Mouse (Mus musculus) urinary bladder, adult 18-20 months (tissue): Measurements from ENCODE around the gene Gm21188.
"Not testable (repeated sequence)": the region's sequence is repeated elsewhere in the genome, so short reads cannot be mapped to it uniquely, and the experiment has no call there.

Experiments
- DNase-seq, 2 experiments: peaks; one replicate each; pipeline ENCODE4 v3.0.0; 2022; ENCODE audit warnings: low spot score in 2 of 2, mixed read lengths in 2 of 2

Gene Gm21188

DNA sequence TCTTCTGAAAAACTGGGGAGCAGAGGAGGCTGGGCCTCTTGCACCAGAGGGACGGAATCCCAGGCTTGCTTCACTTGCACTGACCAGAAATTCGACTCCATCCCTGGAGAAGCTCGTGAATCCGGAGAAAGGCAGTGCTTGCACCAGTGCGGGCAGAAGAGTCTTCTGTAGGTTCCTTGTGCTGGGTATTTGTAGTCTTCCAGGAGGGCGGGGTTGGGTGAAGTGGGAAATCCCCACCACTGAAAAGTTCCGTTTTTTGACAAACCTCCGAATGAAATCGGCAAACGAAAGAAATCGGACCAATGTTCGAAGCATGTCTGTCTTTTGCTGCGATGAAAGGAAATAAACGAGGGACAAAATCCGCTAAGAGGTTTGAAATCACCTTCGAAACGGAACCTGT lies 25.1 kb downstream of the Gm21188 start, which contains the start of gene Gm36079:
Gene Gm36079 (minus strand): TSS at position 101 of the 400 bp plus-strand sequence.
- DNase-seq = not testable (repeated sequence)

DNA sequence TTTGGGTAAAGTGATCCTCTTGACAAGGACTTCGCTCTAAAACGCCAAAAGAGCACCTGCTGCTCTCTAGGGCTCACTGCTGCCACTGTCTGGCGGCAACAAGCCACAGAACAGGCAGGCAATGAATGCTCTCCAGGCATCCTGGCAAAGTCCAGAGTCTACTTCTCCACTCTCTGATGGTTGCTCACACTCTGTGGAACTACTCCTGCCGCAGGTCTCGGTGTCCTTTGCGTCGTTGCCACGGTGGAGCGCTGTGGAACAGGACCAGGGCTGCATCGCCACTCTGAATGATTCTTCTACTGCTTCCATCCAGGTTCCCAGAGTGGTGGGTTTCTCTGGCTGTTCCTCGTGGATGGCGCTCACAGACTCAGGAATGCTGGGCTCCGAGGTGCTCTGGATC lies 25.6 kb downstream of the Gm21188 start:
- DNase-seq = not testable (repeated sequence)

DNA sequence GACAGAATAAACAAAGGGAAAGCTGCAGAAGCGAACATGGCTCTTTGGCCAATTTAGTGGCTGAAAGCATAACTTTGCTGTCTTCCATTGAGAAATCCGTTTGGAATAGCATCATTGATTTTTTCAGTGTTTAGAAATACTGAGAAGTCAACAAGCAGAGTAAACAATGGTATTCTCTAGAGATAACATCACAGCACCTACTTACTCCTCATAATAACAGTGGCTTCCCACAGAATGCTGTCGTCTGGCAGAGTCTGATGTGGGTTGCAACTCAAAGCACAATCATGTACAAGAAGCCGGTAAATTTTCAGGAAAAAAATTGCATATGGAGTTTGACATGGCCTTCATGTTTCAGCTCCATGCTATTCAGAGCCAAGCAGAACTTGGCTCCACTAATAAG lies 26.4 kb downstream of the Gm21188 start:
- not testable (repeated sequence) for DNase-seq

DNA sequence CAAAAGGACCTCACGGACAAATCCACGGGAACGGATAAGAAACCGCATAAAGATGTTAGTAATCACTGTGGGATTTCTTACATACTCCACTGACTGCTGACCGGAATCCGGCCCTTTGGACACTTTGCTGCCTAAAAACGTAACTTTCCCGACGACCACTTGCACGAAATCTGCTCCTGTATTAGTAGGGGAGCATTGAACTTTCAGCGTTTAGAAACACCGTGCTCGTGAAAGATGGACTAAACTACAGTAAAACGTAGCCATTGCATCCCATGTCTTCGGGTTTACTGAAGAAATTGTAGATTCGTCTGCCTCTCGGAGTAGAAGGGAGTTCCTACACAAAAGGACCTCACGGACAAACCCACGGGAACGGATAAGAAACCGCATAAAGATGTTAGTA lies 27.0 kb downstream of the Gm21188 start:
- not testable (repeated sequence) for DNase-seq

GRCm38 (mm10) chr13:120024581-120024980 lies 27.4 kb downstream of the Gm21188 start:
- not testable (repeated sequence) for DNase-seq

DNA sequence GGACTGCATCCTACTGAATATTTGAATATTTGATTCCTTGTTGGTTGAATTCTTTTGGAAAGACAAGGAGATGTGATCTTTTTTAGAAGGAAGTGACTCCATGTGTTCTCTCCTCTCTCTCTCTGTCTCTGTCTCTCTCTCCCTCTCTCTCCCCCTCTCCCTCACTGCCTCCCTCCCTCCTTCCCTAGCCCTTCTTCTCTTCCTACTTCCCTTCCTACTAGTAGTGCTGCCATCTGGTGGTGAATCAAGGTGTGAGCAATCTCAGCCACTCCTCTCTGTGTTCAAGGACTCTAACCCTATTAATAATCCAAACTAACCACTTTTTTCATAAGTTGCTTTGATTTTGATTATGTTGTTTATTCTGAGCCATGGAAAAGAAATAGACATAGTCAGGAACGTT lies 30.5 kb downstream of the Gm21188 start:
- DNase-seq = not testable (repeated sequence)

DNA sequence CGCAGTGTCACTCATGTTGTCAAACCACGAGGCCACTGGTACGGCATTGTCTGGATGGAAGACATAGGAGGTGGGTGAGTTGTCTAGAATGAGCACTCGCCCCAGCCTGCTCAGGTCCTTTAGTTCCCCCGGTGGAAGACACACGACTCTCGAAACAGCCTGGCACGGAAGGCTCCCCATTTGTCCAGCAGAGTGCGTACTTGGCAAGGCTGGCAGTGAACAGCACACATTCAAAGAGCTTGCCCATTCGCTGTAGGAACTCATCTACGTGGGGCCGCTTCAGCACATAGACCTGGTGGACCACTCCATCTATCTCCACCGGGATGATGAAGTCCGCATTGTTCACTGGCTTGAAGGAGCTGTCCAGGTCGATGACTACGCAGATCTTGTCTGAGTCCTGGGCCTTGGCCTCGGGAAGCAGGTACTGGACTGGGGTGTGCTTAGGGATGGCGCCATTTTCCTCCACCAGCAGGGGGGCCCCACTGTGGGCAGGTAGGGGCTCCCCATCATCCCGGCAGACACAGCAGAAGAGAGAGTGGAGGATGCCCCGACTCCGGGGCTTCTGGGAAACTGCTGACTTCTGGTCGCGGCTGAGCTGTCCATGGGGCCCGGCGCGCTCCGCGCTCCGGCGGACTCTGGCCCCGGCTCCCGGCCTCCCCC lies 36.5 kb downstream of the Gm21188 start:
- not testable (repeated sequence) for DNase-seq

DNA sequence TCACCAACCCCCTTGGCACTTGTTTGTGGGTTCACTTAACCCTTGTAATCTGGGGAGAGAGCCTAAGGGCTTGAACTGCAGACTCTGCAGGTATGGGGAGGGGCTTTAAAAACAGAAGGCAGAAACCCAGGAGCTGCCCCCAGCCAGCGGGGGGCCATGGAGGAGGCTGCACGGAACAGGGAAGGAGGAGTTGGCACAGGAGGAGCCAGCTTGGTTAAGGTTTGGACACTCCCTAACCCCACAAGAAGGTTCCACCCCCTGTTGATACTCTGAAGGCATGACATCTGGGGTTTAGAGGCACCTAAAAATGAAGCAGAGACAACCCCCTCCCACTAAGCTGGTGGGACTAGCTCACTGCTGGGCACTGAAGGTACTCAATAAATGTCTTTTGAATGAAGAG lies 38.0 kb downstream of the Gm21188 start:
- not testable (repeated sequence) for DNase-seq

DNA sequence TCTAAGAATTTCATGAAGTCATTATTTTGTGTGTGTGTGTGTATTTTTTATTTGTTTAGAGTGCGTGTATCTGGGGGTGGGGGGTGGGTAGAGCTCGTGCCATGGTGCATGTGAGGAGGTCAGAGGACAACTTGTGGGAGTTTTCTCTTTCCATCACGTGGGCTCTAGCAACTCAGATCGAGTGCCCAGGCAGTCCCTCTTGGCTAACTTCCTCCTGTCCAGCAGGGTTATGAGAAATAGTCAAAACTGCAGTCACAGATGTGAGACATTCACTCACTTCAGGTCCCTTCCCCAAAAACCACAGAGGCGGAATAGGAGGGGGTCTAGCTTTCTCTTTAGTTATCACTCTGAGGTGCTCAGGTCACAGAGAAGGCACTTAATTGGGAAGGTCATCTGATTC lies 38.5 kb downstream of the Gm21188 start:
- DNase-seq = not testable (repeated sequence)

DNA sequence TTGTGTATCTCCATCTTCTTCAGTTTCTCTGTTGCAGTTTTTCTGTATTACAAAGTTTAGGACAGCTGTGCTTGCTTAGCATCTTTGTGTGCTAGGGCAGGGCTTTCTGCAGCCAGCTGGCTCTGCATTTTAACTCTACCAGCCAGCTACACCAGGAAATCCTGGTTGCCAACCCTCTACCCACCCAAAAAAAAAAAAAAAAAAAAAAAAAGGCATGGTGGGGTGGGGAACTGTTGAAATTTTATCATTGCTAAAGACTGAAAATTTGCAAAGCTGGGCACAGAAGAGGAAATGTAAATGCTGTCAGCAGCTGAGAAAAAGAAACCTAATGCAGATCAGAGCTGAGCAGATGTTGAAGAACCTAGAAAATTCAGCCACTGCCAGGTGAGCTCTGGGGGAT lies 41.9 kb downstream of the Gm21188 start:
- DNase-seq = not testable (repeated sequence)

DNA sequence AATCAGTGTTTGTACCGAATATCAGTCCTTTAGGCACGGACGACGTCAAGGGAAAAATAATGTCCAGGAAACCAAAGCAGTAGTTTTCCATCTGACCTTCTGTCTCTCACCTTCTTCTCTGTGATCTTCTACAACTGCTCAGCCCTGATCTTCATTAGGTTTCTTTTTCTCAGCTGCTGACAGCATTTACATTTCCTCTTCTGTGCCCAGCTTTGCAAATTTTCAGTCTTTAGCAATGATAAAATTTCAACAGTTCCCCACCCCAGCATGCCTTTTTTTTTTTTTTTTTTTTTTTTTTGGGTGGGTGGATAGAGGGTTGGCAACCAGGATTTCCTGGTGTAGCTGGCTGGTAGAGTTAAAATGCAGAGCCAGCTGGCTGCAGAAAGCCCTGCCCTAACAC lies 52.8 kb downstream of the Gm21188 start:
- not testable (repeated sequence) for DNase-seq

GRCm38 (mm10) chr13:119998442-119999086 lies 53.4 kb downstream of the Gm21188 start:
- not testable (repeated sequence) for DNase-seq

- DNase-seq = not testable (repeated sequence)
Observed at GRCm38 (mm10) chr13:119991917-119992496, 60.0 kb downstream of the Gm21188 start.

DNA sequence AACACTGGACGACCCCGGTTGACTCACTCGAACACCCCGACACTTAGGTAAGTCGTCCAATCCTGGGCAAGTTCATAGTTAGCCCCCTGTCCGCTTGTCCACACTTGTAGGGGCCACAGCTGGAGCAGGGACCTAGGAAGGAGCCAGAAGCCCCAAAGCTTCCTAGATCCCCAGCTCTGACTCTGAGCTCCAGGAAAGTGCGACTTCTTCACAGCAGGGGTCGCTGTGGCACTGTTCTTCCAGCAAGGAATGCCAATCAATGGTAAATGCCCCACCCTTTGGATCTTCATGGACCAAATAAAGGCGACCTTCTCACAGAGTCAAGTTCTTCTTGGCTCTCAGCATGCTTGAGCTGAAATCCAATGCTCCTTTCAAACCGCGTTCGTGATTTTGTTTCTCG lies 60.7 kb downstream of the Gm21188 start:
- not testable (repeated sequence) for DNase-seq
